Mouse (Mus musculus): Measurements from ENCODE around the gene Fam198b.

Fam198b gene

DNA sequence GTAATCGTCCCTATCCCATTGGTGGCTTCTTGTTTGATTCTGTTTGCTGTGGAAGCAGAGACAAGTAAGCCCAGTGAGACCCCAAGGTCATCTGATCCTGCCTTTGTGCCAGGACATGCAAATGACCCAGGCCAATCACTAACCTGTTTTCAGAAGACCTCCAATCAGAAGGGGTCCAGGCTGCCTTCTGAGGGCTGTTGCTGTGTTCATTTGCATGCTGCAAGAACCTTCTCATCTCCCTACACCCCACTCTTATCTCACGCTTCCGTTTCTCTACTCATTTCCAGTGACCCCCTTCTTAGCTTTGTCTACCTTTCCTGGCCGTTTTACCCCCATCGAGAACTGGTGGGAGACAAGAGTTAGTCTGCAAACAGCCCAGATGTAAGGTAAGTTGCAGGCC lies at the start of gene Fam198b:
Gene Fam198b (plus strand): TSS at position 229 of the 400 bp plus-strand sequence.
- DNase-seq (ENCODE audit: low read depth, low spot score), result no peak

DNA sequence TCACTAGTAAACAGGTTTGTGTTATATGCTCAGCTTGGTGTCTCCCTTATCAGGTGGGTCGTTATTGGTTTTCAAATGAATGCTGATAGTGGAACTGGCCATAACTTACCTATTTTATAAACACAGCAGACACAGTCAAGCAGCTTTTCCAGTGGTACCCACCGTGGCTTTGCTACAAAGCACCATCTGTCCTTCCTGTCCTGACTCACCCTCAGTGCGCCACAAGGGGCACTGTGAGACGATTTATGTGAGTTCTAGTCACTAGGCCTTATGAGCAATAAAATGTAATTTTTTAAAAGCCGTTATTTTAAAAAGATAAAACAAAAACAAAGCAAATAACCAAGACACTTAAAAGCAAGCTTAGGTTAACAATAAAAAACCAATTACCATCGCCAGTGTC lies 45.6 kb upstream of the Fam198b start:
- peak; percentile 26 for DNase-seq (ENCODE audit: low read depth, low spot score)

DNA sequence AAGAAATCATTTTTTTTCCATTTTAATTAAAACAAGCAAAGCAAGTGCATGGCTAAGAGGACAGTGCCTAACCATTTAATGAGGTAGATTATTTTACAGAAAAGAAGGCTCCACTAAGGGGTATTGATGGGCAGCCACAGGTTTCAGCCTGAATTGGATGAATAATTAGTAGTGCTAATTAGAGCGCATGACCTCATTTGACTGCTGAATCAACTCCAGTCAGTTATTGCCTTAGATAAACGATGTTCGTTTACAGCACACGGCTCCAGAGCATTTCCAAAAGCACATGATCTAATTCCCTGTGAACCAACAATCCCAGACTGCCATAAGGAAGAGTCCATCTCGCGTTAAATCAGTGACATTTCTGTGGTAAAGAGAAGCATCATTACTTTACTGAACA lies 42.9 kb upstream of the Fam198b start:
- no peak for DNase-seq (ENCODE audit: low read depth, low spot score)

DNA sequence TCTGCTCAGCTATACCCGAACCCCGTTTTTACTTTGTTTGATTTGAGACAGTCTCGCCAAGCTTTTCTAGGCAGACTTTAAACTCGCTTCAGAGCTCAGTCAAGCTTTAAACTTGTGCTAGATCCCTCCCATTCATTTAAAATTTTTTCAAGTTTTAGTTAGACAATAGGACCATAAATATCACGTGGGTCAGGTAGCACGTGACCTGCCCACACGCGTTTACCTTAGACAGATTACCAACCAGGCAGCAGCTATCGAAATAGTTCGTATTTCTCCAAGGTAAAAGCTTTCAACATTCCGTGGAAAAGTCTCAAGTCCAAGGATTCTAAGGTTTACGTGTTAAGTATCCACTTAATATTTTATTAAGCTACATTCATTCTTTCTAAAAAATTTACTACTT lies 42.2 kb upstream of the Fam198b start:
- DNase-seq (ENCODE audit: low read depth, low spot score), result peak; percentile 88

DNA sequence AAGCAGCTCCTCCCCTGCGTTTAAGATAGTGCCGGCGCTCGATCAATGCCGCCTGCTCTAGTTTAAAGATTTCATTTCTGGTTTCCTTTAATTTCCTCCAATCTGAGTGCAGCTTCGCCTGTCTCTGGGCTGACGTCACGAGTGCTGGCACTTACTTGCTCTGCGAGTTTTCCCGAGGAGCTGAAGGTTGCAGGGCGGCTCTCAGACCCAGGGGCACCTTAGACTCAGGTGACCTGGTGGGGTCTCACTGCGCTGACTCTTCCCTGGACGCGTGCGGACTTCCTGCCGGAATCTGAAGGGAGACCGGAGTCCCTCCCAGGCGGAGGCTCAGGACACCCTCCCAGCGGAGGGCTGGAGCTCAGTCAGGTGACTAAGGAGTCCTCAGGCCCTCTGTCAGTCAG lies 41.7 kb upstream of the Fam198b start:
- DNase-seq (ENCODE audit: low read depth, low spot score), result peak; percentile 84

DNA sequence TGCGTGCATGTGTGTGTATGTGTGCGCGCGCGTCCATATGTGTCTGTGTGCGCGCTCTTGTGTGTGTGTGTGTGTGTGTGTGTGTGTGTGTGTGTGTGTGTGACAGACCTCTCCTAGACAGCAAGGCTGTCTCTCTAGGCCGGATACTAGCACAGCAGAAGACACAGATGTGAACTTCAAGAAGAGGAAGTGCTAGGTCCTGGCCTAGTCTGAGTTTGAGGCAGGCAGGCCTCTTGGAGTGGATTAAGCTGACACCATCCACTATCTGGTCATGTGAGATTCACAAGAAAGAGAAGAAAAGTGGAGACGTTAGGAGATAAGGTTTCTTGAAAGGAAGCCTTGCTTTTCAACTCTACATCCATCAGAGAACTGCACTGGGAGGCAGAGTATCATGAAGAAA lies 40.3 kb upstream of the Fam198b start:
- peak; percentile 31 for DNase-seq (ENCODE audit: low read depth, low spot score)

DNA sequence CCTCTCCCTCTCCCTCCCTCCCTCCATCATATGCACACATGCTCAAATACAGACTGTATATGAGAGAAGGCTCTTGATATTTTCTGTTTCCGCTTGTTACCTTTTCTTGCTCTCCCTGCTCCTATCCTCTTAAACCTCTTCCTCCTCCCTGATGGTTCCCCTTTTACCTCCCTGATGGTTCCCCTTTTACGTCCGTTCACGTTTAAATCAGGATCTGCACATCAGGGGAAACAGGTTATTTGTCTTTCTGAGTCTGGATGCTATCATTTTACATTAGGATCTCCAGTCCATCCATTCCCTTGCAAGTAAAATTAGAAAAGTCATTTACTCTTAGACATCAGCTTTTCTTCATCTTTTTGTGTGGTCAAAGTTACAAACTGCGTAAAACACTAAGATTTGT lies 37.7 kb upstream of the Fam198b start:
- DNase-seq (ENCODE audit: low read depth, low spot score), result no peak

DNA sequence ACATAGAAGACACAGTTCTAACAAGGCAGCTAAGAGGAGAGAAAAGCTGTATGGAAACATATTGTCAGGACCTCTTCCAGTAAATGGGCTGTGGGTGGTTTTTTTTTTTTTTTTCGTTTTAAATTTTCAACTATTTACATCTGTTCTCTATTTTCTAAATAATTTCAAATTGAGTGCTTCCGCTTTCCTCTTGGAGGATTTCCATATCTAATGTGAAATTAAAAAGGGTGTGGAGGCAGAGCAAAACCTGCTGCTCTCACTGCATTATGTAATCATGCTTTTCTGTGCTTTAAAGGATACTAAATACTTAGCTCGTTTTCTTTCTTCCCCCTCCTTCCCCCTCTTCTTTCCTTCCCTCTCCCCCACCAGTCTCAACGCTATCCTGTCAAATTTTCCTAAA lies 35.5 kb upstream of the Fam198b start:
- DNase-seq (ENCODE audit: low read depth, low spot score), result no peak

DNA sequence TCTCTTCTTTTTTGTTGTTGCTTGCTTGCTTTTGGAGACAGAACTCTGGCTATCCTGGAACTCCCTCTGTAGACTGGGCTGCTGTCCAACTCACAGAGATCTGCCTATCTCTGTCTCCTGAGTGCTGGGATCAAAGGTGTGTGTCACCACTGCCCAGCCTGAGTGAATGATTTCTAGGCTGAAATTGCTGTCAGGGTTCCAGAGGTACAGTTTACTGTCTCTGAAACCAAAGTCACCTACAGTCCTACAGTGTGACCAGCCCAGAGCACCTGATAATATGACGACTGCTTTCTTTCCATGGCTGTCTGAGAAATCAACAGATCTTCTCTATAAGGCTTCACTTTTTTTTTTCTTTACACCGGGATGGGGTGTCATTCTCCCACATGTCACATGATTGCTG lies 34.7 kb upstream of the Fam198b start:
- DNase-seq (ENCODE audit: low read depth, low spot score), result no peak

DNA sequence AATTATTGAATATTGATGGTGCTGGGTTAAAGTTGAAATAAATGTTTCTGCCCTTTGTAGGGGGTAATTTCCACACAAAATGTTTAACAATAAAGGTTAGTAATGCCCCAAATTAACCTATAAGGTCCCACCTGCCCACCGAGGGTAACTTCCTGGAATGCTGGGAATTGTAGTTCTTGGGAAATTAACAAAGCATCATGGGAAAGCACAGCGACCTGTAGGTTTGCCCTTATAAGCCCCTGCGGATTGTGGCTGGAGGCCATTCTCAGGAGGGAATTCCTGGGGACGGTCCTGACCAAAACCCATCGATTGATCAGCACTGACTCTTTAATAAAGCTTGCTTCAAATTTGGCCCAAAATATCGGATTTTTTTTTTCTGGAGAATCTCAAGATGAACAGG lies 33.7 kb upstream of the Fam198b start:
- DNase-seq (ENCODE audit: low read depth, low spot score), result no peak

DNA sequence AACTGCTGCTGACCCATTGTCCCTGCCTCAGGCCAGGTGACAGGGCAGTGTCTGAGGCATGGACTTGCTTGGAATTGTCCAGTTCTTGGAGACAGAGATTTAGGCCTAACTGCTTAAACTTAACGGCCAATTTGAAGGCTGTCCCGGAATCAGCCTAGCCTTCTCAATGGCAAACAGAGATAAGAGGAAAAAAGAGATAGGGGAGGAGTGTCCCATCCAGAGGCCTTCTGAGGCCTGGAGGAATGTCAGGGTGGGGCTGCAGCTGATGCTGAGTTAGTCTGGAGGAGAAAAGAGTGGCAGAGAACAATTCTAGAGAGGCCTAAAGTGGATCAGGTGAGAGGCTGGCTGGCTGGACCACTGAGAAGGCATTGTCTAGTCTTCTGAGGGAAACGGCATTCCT lies 32.2 kb upstream of the Fam198b start:
- no peak for DNase-seq (ENCODE audit: low read depth, low spot score)

DNA sequence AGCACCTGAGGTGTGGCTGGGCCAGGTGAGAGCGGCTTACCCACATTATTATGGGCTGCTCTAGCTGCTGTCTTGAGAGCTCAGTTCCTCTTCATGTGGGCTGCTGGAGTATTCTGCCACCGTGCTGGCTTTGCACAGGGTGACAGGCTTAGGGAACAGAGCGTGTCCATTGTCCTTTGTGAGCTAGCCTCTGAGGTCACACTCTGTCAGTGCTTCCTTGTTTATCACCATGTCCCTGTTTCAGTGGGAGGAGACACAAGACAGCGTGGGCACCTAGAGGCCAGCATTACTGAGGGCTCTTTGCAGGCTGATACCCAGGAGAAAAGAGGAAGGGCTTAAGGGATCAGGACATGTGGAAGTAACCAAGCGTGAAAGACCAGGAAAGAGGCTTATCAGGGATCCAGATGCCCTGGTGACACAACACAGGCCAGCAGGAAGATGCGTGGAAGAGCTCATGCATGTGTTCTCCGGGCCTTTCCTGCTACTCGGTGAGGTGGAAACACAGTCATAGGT lies 31.6 kb upstream of the Fam198b start, which contains the start of gene Tmem144:
Gene Tmem144 (minus strand): TSS at position 120 of the 513 bp plus-strand sequence.
- no peak for DNase-seq (ENCODE audit: low read depth, low spot score)

DNA sequence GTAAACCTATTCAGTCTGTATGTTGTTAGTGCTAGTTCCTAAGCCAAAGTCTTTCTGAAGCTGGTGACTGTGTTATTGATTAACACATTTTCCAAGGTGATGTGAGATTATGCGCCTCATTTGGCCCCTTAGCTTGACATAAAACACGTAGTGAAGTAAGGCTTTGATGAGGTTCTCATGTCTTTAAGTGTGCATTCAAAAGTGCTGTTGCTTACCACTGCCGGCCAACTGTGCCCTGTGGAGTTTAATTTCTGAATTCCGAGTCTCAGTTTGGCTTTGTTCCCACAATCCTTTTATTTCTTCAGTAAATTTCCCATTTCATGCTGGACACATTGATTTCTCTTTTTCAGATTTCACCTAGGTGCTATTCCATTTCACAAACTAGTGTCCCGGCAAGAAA lies 26.6 kb upstream of the Fam198b start:
- no peak for DNase-seq (ENCODE audit: low read depth, low spot score)

DNA sequence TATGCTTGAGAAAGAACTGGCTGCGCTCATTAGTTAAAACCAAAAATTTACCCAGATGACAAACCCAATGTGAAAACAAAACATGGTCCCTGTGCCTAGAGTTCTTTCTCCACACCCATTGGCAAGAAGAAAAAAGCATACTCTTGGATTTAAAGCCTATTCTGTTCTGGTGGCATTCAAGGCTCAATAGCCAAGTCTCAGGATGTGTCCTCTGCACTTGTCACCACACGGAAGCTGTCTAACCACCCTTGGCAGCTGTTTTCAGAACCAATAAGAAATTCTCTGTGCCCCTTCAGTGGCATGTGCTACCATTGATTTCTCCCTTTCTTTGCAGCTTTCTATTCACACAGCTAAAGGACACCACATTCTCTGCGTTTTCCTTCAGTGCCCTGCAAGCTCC lies 26.1 kb upstream of the Fam198b start:
- DNase-seq (ENCODE audit: low read depth, low spot score), result no peak

DNA sequence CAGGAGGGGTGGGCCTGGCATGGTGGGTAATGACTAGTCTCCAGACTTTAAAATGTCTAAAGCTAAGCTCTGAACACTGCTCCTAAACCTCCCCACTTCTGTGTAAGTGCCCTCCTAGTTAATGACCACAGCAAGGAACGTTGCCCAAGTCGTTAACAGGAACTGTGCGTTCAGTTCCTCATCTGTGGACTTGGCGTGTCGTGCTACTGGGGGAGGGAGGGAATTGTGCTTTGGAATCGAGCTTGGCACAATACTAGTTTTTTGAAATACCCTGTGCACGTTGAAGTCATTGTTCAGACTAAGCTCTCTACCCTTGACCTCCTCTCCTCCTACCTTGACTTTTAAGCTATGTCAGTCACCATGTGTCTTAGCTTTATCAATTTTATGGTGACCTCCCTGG lies 19.5 kb upstream of the Fam198b start:
- DNase-seq (ENCODE audit: low read depth, low spot score), result no peak

DNA sequence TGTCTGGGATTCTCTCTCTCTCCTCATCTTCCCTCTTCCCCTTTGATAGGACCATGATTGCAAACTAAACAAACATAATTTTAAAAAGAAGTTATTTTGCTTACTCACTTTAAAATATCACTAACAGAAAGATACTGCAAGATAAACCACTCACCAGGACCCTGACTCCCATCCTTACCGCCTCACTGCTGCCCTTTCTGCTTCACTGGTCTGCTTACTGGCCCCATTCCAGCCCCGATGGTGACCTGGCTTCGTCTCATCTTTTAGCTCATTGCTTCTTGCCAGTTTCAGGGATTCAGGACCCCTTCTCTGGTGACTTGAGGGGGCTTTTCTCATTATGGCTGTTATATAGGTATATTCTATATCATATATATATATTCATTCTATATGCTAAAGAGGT lies 18.2 kb upstream of the Fam198b start:
- DNase-seq (ENCODE audit: low read depth, low spot score), result no peak

DNA sequence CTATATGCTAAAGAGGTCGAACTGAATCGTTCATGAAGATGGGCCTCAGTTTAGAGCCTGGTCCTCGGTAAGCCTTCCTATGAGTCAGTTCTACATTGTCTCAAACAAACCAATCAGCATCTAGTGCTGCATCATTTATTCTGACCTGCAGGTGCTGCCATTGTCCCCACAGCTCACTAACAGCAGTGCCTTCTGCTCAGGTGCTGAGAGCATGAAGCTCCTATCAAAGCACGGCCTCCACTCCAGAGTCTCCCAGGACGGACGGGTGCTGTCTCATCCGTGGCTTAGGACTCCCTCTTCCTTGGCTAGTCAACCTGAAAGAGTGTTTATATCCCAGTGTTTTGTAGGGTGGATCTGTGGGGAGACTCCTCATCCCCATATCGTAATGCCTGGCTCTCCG lies 17.8 kb upstream of the Fam198b start:
- no peak for DNase-seq (ENCODE audit: low read depth, low spot score)

DNA sequence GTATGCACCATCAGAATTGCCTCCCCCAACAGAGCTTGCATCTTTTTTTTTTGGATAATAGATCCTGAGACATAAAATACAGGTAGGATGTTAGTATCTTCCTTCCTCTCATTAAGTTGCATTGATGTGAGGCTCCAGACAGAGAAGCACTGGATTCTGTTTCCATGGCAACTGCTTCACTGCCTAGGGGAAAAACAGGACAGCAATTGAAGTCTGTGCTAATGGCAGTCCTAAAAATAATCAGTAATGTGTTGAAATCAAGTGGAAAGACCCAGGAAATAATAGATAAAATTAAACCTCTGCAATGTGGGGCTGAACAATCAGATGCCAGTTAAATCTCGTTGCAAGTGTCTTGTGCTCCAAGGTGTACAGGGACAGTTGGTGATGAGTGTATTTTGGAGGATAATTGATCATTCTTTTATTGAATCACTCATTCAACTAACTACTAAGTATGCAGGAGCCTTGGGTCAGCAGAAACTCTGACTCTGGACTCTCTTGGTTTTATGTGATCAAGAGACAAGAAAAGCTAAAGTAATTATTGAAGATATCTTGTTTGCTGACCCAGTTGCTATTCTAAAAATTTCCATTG lies 17.1 kb upstream of the Fam198b start:
- no peak for DNase-seq (ENCODE audit: low read depth, low spot score)

DNA sequence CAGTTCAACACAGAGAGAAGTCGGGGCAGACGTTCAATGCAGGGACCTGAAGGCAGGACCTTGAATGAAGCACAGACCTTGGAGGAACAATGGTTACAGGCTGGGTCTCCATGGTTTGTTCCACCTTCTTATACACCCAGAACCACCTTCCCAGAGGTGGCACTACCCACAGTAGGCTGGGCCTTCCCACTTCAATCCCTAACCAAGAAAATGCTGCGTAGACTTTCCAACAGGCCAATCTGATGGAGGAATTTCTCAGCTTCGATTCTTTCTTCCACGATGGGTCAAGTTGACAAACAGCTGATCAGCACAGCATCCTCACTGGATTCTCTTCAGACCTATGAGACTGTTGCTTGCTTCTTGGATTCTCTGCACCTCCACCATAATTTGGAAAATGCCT lies 8.9 kb upstream of the Fam198b start:
- DNase-seq (ENCODE audit: low read depth, low spot score), result no peak

DNA sequence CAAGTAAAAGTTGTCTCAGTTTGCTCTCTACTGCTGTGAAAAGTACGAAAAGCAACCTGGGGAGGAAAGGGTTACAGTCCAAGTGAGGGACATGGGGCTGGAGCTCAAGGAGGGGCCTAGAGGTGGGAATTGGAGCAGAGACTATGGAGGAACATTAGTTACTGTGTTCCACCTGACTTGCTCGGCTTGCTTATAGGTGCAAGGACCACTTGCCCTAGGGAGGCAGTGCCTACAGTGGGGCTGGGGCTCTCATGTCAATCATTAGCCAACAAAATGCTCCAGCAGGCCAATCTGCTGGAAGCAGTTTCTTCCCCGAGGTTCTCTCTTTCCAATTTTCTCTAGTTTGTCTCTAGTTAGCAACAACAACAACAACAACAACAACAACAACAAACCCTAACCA lies 6.0 kb upstream of the Fam198b start:
- no peak for DNase-seq (ENCODE audit: low read depth, low spot score)

DNA sequence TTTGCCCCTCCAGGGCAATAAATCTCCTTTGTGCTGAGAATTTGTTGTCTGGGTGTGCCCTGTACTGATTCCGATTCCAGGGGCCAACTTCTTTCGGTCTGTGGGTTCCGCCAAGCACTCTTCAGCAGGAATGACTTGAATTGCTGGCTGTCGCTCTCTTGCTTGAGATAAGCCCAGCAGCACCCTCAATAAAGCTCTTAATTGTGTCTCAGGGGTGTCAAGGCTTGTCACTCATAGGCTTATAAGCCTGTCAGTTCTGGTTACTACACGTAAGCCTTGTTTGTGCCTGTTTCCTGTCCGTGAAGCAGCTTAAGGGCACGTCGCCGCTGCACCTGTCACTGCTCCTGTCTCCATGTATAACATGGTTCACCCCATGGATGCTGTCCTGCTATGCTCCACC lies 5.1 kb upstream of the Fam198b start:
- DNase-seq (ENCODE audit: low read depth, low spot score), result no peak

DNA sequence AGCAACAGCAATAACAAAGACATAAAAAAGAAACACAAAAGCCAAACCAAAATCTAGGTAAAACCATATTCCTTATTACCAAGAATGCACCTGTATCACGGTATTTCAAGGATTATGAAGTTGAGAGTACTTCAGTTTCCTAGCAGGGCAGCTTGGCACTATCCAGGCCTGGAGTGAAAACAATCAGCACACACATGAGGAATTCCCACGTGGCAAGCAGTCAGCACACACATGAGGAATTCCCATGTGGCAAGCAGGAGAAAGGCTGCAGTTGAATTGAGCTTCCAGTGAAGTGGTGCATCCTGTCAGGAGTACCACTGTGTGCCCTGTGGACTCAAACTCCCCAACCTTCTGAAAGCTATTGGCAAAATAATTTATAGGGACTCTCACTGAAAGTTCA lies 2.7 kb upstream of the Fam198b start:
- no peak for DNase-seq (ENCODE audit: low read depth, low spot score)

DNA sequence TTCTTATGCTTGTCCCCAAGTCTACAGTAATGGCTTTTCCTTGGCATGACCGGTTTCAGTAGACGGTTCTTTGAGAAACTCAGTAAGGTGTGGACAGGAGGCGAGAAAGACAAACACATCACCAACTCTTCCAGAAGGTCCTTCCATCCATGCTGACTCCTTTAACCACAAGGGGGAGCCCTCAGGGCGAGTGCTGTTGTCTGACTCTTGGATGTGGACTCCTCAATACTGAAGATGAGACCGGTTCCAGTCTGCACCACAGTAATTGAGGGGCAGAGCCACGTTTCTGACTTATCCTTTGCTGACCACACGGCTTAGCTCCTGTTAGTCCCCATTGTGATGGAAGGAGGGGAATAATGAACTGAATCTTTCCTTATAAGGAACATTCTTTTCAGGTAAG lies 1.2 kb upstream of the Fam198b start:
- peak; percentile 63 for DNase-seq (ENCODE audit: low read depth, low spot score)

DNA sequence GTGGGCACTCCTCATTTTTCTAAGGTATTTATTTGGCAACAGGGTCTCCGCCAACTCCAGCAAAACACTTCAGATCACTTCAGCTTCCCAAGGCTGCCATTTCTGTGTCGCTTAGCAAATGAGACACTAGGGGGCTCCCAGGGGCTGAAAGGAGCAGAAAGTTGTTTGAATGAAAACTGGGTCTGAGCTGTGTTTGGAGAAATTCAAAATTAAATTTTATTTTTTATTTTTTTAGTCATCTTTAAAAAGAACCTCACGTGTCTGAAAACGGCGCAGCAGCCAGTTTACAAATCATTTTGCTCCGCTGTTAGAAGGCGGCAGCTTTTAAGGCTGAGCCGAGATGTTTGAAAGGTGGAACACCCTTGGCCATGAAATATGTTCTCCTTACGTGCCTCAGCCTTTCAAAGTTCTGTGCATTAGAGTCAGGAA lies 442 bp downstream of the Fam198b start:
- peak; percentile 10 for DNase-seq (ENCODE audit: low read depth, low spot score)

Measured in CD4-positive, CD25-positive, alpha-beta regulatory T cell, adult 2 months (primary cell).